Mouse (Mus musculus): ENCODE measurements around the gene Agfg1.

GRCm38 (mm10) chr1:82839614-82840421 lies 535 bp downstream of the Agfg1 start:
- TF ChIP-seq ZNF384 (IDR thresholded peaks at IDR 0.05; ENCODE audit: low read depth, low read length): no peak
- TF ChIP-seq HCFC1 (IDR thresholded peaks at IDR 0.05; ENCODE audit: borderline replicate concordance, insufficient read depth, low read length): no peak
- no peak for TF ChIP-seq ZC3H11A (IDR thresholded peaks at IDR 0.05; ENCODE audit: borderline replicate concordance, low read depth, low read length)

Data from ES-E14 (cell line).